Comparison of ENCODE assay signal across 9 mouse cellular contexts in genomic region chr1:92360255-92360654, GRCm38 (mm10).
DNase-seq lines count a peak whose midpoint lies in the region; ATAC-seq and TF ChIP-seq lines count a peak whose summit lies in the region.
"Had no signal": no experiment of that assay in that cellular context is flagged by ENCODE, and none has a peak within 500 bp of the region (broad histone marks: within the 10 kb centered on the region; RNA-seq: fewer than 3 reads in every experiment).

No protein-coding gene starts in this region.

- peak; percentile 60; the same call in 1 of the 2 replicates for ATAC-seq in cerebellum, adult (ENCODE audit: insufficient number of reproducible peaks, low FRiP score, low TSS enrichment)

- DNase-seq in heart, adult 8-10 months (ENCODE audit: low spot score): peak; percentile 38
- DNase-seq in heart, embryonic 10.5 days (ENCODE audit: low spot score): no peak
- peak; percentile 59 for DNase-seq in ES-E14 (ENCODE audit: low read depth, low spot score)
- DNase-seq in gastrocnemius, adult 8-10 months (ENCODE audit: low spot score in 2 of 2): peak; percentile 40 to 42
- DNase-seq in layer of hippocampus, postnatal 10 days (ENCODE audit: low spot score in 2 of 2): peak; percentile 79 to 82
- DNase-seq in mesoderm, embryonic 11.5 days (ENCODE audit: low read depth, low spot score): peak; percentile 68
- DNase-seq in thymus, adult 2 months: peak; percentile 54

- peak; percentile 63; the same call in 1 of the 2 replicates for TF ChIP-seq CTCF in thymus, adult 2 months (IDR thresholded peaks at IDR 0.05; ENCODE audit: borderline replicate concordance, control insufficient read depth, extremely low read depth, insufficient read depth, low read length, poor library complexity)

- no peaks in the 10 kb centered on the region for H3K36me3 ChIP-seq in heart, embryonic 10.5 days
- H3K36me3 ChIP-seq in ES-E14 (ENCODE audit: control insufficient read depth, insufficient read depth, low read length, poor library complexity, severe bottlenecking): no peaks in the 10 kb centered on the region
- H3K36me3 ChIP-seq in thymus, adult 2 months (ENCODE audit: control insufficient read depth, insufficient read depth, low read length): no peaks in the 10 kb centered on the region
- H3K36me3 ChIP-seq: lung, embryonic 15.5 days had no signal

- WGBS in heart, embryonic 10.5 days: 21% methylated on average over 7 of the region's 7 CpGs
- 17% methylated on average over 7 of the region's 7 CpGs for WGBS in thymus, adult 2 months

- H3K27ac ChIP-seq in heart, embryonic 10.5 days: no peak overlapping the region
- no peak overlapping the region for H3K27ac ChIP-seq in ES-E14 (ENCODE audit: insufficient read depth, low read depth, low read length, poor library complexity, severe bottlenecking)
- no peak overlapping the region for H3K27ac ChIP-seq in thymus, adult 2 months (ENCODE audit: control insufficient read depth, insufficient read depth, low read length)
- H3K27ac ChIP-seq: lung, embryonic 15.5 days had no signal

- in situ Hi-C loops in ES-E14 (cut with MboI; ENCODE audit: low sequenced_read_pairs in 2 of 2, unreplicated experiment in 2 of 2): no loop called here

- no peak for TF ChIP-seq POLR2A in thymus, adult 2 months (IDR thresholded peaks at IDR 0.05; ENCODE audit: control insufficient read depth, extremely low read depth, insufficient read depth, low read length, poor library complexity)

- H3K9ac ChIP-seq in ES-E14 (ENCODE audit: insufficient read depth, low read depth, low read length, poor library complexity, severe bottlenecking): no peak overlapping the region
- H3K9ac ChIP-seq: lung, embryonic 15.5 days had no signal

- H3K27me3 ChIP-seq in heart, embryonic 10.5 days (ENCODE audit: insufficient read depth, poor library complexity, severe bottlenecking): peaks cover 3% of the 10 kb centered on the region; the same call in 1 of the 2 replicates
- H3K27me3 ChIP-seq in thymus, adult 2 months (ENCODE audit: control insufficient read depth, insufficient read depth, low read length): no peaks in the 10 kb centered on the region
- H3K27me3 ChIP-seq: lung, embryonic 15.5 days had no signal

- H3K9me3 ChIP-seq in heart, embryonic 10.5 days: no peaks in the 10 kb centered on the region
- H3K9me3 ChIP-seq in ES-E14 (ENCODE audit: control insufficient read depth, insufficient read depth, low read depth, low read length): no peaks in the 10 kb centered on the region
- H3K9me3 ChIP-seq: lung, embryonic 15.5 days had no signal

- H3K4me3 ChIP-seq in heart, embryonic 10.5 days: no peak overlapping the region
- H3K4me3 ChIP-seq in ES-E14 (ENCODE audit: insufficient read depth in 1 of 2, low read depth in 1 of 2, low read length in 2 of 2, poor library complexity in 1 of 2, severe bottlenecking in 1 of 2): no peak overlapping the region
- no peak overlapping the region for H3K4me3 ChIP-seq in thymus, adult 2 months (ENCODE audit: control insufficient read depth, insufficient read depth, low read length)
- H3K4me3 ChIP-seq: lung, embryonic 15.5 days had no signal

- H3K4me1 ChIP-seq in heart, embryonic 10.5 days: peaks cover 22% of the 10 kb centered on the region
- H3K4me1 ChIP-seq in ES-E14 (ENCODE audit: control insufficient read depth in 2 of 2, insufficient read depth in 2 of 2, low read length in 2 of 2, poor library complexity in 1 of 2): peaks cover 0 to 10% of the 10 kb centered on the region in 2 experiments; a peak in 1 of 4 replicates
- no peaks in the 10 kb centered on the region for H3K4me1 ChIP-seq in thymus, adult 2 months (replicated peaks; ENCODE audit: control insufficient read depth, insufficient read depth, low read length)
- H3K4me1 ChIP-seq: lung, embryonic 15.5 days had no signal

TF ChIP-seq in ES-E14, 5 proteins besides CTCF, POLR2A, EP300 and RAD21:
- TF ChIP-seq HCFC1 (IDR thresholded peaks at IDR 0.05; ENCODE audit: borderline replicate concordance, insufficient read depth, low read length) (no peak), CHD2 (IDR thresholded peaks at IDR 0.05; ENCODE audit: low read depth, low read length) (no peak), ZC3H11A (IDR thresholded peaks at IDR 0.05; ENCODE audit: borderline replicate concordance, low read depth, low read length) (peak; percentile 93), ZNF384 (IDR thresholded peaks at IDR 0.05; ENCODE audit: low read depth, low read length) (0 out of 2 replicates have a peak, but pooled peaks have one; percentile 54), MAFK (IDR thresholded peaks at IDR 0.05; ENCODE audit: insufficient read depth, low read depth, low read length) (no peak)
